Mouse (Mus musculus): ENCODE measurements around the gene Olfr133.
"Not testable (repeated sequence)": the region's sequence is repeated elsewhere in the genome, so short reads cannot be mapped to it uniquely, and the experiment has no call there.

Gene Olfr133

GRCm38 (mm10) chr17:38144981-38145380 is at the start of gene Olfr133:
TSS of gene Olfr133 (plus strand) at chr17:38145281.
- no peak for DNase-seq (ENCODE audit: low spot score)

GRCm38 (mm10) chr17:38124199-38124598 is 20.9 kb upstream of the Olfr133 start:
- DNase-seq (ENCODE audit: low spot score): not testable (repeated sequence)

GRCm38 (mm10) chr17:38125371-38125770 is 19.7 kb upstream of the Olfr133 start:
- not testable (repeated sequence) for DNase-seq (ENCODE audit: low spot score)

GRCm38 (mm10) chr17:38134426-38134825 is 10.7 kb upstream of the Olfr133 start, which contains the start of gene Olfr132:
TSS of gene Olfr132 (minus strand) at chr17:38134526.
- DNase-seq (ENCODE audit: low spot score): no peak

- DNase-seq (ENCODE audit: low spot score): no peak
Measured at GRCm38 (mm10) chr17:38171088-38171487, 26.0 kb downstream of the Olfr133 start, which contains the start of gene Olfr134. TSS of gene Olfr134 (plus strand) at chr17:38171388.
